In the genomic region with DNA sequence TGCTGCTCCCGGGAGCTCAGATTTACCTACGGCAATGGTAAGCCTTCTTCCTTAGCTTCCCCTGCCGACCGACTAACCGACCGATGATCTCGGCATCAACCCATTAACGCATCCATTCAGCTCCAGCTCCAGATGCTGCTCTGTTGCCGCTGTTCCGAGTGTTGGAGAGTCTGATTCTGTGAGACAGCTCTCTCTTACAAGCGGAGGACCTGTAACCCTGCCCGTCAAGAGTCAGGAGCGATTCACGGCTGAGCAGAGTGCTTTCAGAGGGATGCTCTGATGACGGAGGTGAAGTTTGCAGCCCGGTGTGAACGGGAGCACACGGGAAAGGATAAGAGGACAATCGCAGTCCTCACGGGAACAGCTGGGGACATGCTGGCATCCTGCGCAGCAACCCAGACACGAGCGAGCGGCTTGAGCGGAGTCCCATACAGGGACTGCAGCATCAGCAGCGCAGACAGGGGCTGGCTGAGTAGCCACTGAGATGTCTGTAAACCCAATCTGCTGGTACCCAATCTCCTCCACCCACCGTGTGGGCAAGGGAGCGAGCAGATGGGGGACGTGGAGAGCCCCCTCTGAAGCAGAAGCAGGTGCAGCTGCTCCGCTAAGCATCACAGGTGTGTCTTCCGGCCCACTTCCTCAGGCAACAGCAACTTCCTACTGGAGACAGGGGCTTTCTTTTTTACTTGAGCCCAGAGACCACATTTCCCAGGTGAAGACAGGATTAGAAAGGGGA, we compare ENCODE assay signal across 9 mouse cellular contexts.
DNase-seq lines count a peak whose midpoint lies in the region; ATAC-seq and TF ChIP-seq lines count a peak whose summit lies in the region.
"Had no signal": no experiment of that assay in that cellular context is flagged by ENCODE, and none has a peak within 500 bp of the region (broad histone marks: within the 10 kb centered on the region; RNA-seq: fewer than 3 reads in every experiment).

No protein-coding gene starts in this region.

- no peaks in the 10 kb centered on the region for H3K36me3 ChIP-seq in E14TG2a.4 (ENCODE audit: insufficient read depth, low read length)
- no peaks in the 10 kb centered on the region for H3K36me3 ChIP-seq in forebrain, embryonic 10.5 days (replicated peaks)
- H3K36me3 ChIP-seq in midbrain, embryonic 11.5 days (ENCODE audit: control insufficient read depth, insufficient read depth, low read length) = no peaks in the 10 kb centered on the region

- no peaks in the 10 kb centered on the region for H3K9me3 ChIP-seq in E14TG2a.4 (ENCODE audit: low read length)
- H3K9me3 ChIP-seq in forebrain, embryonic 10.5 days = no peaks in the 10 kb centered on the region
- no peaks in the 10 kb centered on the region for H3K9me3 ChIP-seq in midbrain, embryonic 11.5 days (ENCODE audit: control insufficient read depth, low read length)

- 49% methylated on average over 31 of the region's 31 CpGs for WGBS in forebrain, embryonic 10.5 days
- WGBS in midbrain, embryonic 11.5 days = 45% methylated on average over 31 of the region's 31 CpGs

- peaks cover 52% of the 10 kb centered on the region for H3K4me1 ChIP-seq in E14TG2a.4 (replicated peaks; ENCODE audit: low read depth, low read length)
- peaks cover 51% of the 10 kb centered on the region for H3K4me1 ChIP-seq in forebrain, embryonic 10.5 days
- peaks cover 50% of the 10 kb centered on the region for H3K4me1 ChIP-seq in midbrain, embryonic 11.5 days (ENCODE audit: control insufficient read depth, insufficient read depth, low read length)

- no peak; the same call in 1 of the 2 replicates for ATAC-seq in midbrain, embryonic 11.5 days (ENCODE audit: low FRiP score)
- no peak for ATAC-seq in megakaryocyte-erythroid progenitor cell, adult 5-6 weeks (replicated peaks; ENCODE audit: low FRiP score, low TSS enrichment, poor library complexity, severe bottlenecking)

- H3K27me3 ChIP-seq in E14TG2a.4 (ENCODE audit: insufficient read depth, low read length) = peaks cover 27% of the 10 kb centered on the region
- H3K27me3 ChIP-seq in forebrain, embryonic 10.5 days (ENCODE audit: poor library complexity, severe bottlenecking) = peaks cover 72% of the 10 kb centered on the region
- H3K27me3 ChIP-seq in midbrain, embryonic 11.5 days (ENCODE audit: control insufficient read depth, insufficient read depth, low read length) = no peaks in the 10 kb centered on the region

- peak overlapping the region; percentile 58; the same call in 1 of the 2 replicates for H3K27ac ChIP-seq in forebrain, embryonic 10.5 days
- peak overlapping the region; percentile 56 for H3K27ac ChIP-seq in midbrain, embryonic 11.5 days (ENCODE audit: low read depth, low read length)
- H3K27ac ChIP-seq: liver, embryonic 14.5 days had no signal

- peak; percentile 19 to 20 for DNase-seq in cerebellum, postnatal 25 days
- DNase-seq in cerebellum, postnatal 36 days = no peak
- no peak for DNase-seq in forebrain, embryonic 10.5 days (ENCODE audit: extremely low spot score, low spot score)
- peak; percentile 93 for DNase-seq in midbrain, embryonic 11.5 days (ENCODE audit: low spot score, missing footprints)
- DNase-seq in adrenal gland, postnatal 36 days = no peak
- DNase-seq in cerebellum, adult 8-10 months = no peak

- no peak for TF ChIP-seq CTCF in E14TG2a.4 (conservative IDR thresholded peaks at IDR 0.05; ENCODE audit: low read length)

- peak overlapping the region; percentile 49 for H3K9ac ChIP-seq in midbrain, embryonic 11.5 days (ENCODE audit: low read length)
- H3K9ac ChIP-seq: liver, embryonic 14.5 days had no signal

- H3K4me2 ChIP-seq in midbrain, embryonic 11.5 days = peak overlapping the region; percentile 33

- peak overlapping the region; percentile 60 for H3K4me3 ChIP-seq in E14TG2a.4 (replicated peaks; ENCODE audit: low read length)
- peak overlapping the region; percentile 24 for H3K4me3 ChIP-seq in forebrain, embryonic 10.5 days
- H3K4me3 ChIP-seq in midbrain, embryonic 11.5 days (ENCODE audit: low read depth, low read length) = peak overlapping the region; percentile 13; the same call in 1 of the 2 replicates

Comparison
In these comparisons a context has a peak if more than half of its experiments do, and no peak if none do; other contexts are left out.
1. DNase-seq: peak in cerebellum, postnatal 25 days (2 of 2) and midbrain, embryonic 11.5 days (single experiment); none in cerebellum, postnatal 36 days (0 of 2), forebrain, embryonic 10.5 days (single experiment), adrenal gland, postnatal 36 days (0 of 2) and cerebellum, adult 8-10 months (single experiment).
2. Peak in every context shown above with its lines, with median percentiles within 50 percentile points of each other: H3K4me3 ChIP-seq.